Mouse (Mus musculus): ENCODE measurements around the gene Prdm2. TPM values are rescaled to one million over a fixed set of nuclear protein-coding genes. Genes with fewer than 3 reads are reported as not detected.

The Prdm2 gene
- polyA plus RNA-seq, 1 experiment from 2014 or later, result 16.5 TPM

DNA sequence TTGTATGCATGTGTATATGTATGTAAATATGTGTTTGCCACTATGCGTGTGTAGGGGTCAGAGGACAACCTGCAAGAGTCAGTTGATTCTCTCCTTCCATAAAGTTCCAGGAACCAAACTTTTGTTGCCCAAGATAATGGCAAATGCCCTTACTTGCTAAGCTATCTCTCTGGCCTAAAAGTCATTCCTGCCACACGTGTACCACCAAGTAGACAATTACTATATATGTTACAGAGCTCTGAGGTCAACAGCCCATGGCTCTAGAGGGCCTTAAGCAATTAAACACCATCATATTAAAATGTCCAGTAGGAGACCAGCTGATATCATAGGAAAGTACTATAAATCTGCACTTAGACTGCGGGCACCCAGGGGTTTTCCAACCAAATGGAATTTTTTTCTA lies 10.1 kb downstream of the Prdm2 start:
- no peaks in the 10 kb centered on the region for H3K27me3 ChIP-seq (replicated peaks)
- H3K27ac ChIP-seq, result no peak overlapping the region
- H3K4me1 ChIP-seq, result no peaks in the 10 kb centered on the region
- H3K9ac ChIP-seq, result no peak overlapping the region
- no peaks in the 10 kb centered on the region for H3K9me3 ChIP-seq
- 83% methylated on average over 3 of the region's 3 CpGs for WGBS
- H3K4me2 ChIP-seq, result no peak overlapping the region
- H3K4me3 ChIP-seq, result no peak overlapping the region
- no peaks in the 10 kb centered on the region for H3K36me3 ChIP-seq (replicated peaks)
- ATAC-seq (replicated peaks), result no peak

DNA sequence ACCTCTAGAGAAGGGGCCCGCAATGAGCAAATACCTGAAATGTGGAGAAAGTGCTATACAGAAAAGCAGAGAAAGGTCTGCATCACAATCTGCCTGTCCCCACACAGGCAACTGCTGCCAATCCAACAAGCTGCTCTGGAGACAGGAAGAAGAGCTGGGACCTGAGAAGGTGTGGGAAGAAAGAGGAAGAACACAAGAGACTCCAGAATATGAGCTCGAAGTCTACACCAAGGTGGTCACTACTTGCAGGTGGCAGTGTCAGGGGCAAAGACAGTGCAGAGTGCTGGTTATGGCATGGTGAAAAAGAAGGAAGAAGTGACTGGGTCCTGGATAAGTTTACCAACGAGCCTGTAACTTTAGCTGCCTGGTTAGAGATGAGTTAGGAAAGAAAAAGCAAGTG lies 14.4 kb downstream of the Prdm2 start:
- Histone ChIP-seq H3K27me3 (replicated peaks) (no peaks in the 10 kb centered on the region), H3K9me3 (no peaks in the 10 kb centered on the region), H3K4me1 (no peaks in the 10 kb centered on the region), H3K27ac (no peak overlapping the region), H3K4me3 (no peak overlapping the region), H3K4me2 (no peak overlapping the region), H3K9ac (no peak overlapping the region), H3K36me3 (replicated peaks) (no peaks in the 10 kb centered on the region)
- WGBS, result 91% methylated on average over 3 of the region's 3 CpGs
- ATAC-seq (replicated peaks), result no peak

DNA sequence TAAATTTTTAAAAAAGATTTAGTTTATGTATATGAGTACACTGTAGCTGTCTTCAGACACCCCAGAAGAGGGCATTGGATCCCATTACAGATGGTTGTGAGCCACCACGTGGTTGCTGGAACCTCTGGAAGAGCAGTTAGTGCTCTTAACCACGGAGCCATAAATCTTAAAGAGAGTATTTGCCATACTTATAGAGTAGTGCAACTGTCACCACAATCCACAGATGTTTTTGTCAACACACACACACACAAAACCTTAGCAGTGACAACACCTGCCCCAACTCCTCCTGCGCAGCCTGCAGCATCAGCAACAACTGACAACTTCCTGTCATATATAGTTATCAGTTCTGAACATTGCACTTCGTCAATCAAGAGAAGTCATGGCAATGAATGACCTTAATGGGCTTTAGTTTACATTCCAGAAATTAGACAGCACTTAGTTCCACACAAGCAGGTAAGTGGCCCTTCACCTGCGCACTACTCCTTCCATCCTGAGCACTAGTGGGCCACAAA lies 14.9 kb downstream of the Prdm2 start:
- H3K36me3 ChIP-seq (replicated peaks), result no peaks in the 10 kb centered on the region
- H3K9me3 ChIP-seq, result no peaks in the 10 kb centered on the region
- H3K4me3 ChIP-seq, result no peak overlapping the region
- WGBS, result 95% methylated on average over 5 of the region's 5 CpGs
- H3K9ac ChIP-seq, result no peak overlapping the region
- H3K27me3 ChIP-seq (replicated peaks), result no peaks in the 10 kb centered on the region
- H3K4me2 ChIP-seq, result no peak overlapping the region
- no peak for ATAC-seq (replicated peaks)
- H3K27ac ChIP-seq, result no peak overlapping the region
- H3K4me1 ChIP-seq, result no peaks in the 10 kb centered on the region

DNA sequence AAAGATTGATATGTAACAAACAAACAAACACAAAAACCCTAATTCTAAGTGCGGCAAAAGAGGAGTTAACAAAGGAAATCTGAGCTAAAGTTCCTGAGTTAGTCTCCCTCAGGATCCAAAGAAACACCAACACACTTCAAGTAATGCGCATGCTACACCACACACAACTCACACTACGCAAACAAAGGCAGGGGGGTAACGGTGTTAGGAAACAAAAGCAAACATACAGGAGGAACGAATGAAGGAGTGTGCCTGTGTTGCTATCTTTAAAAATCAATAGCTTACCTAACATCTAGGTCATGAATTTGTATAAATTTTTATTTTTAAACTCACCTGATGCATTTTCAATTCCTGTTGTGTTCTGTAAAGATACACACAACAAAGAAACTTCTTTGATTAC lies 18.5 kb downstream of the Prdm2 start:
- Histone ChIP-seq H3K27me3 (replicated peaks) (no peaks in the 10 kb centered on the region), H3K36me3 (replicated peaks) (no peaks in the 10 kb centered on the region), H3K4me2 (no peak overlapping the region), H3K4me3 (no peak overlapping the region), H3K27ac (no peak overlapping the region), H3K4me1 (no peaks in the 10 kb centered on the region), H3K9ac (no peak overlapping the region), H3K9me3 (no peaks in the 10 kb centered on the region)
- ATAC-seq (replicated peaks), result no peak
- 79% methylated on average over 5 of the region's 5 CpGs for WGBS

DNA sequence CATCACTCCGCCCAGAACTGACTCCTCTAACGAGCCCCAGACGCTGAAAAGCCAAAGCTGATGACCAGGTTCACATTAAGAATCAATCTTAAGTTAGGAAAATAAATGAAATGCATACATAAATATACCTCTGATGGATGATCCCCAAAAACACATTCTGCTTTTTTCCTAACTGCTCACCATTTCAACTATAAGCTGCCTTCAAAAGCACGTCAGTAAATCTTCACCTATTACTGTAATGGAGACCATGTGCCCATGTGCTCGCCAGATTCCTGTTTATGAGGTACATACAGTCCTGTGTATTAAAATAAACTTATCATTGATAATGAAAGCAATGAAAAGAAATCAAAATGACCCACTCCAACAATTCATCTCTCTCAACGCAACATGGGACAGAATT lies 19.6 kb downstream of the Prdm2 start:
- Histone ChIP-seq H3K4me3 (no peak overlapping the region), H3K9me3 (no peaks in the 10 kb centered on the region), H3K4me2 (no peak overlapping the region), H3K9ac (no peak overlapping the region), H3K4me1 (no peaks in the 10 kb centered on the region), H3K27ac (no peak overlapping the region), H3K27me3 (replicated peaks) (no peaks in the 10 kb centered on the region), H3K36me3 (replicated peaks) (no peaks in the 10 kb centered on the region)
- ATAC-seq (replicated peaks), result no peak
- 82% methylated on average over 6 of the region's 6 CpGs for WGBS

DNA sequence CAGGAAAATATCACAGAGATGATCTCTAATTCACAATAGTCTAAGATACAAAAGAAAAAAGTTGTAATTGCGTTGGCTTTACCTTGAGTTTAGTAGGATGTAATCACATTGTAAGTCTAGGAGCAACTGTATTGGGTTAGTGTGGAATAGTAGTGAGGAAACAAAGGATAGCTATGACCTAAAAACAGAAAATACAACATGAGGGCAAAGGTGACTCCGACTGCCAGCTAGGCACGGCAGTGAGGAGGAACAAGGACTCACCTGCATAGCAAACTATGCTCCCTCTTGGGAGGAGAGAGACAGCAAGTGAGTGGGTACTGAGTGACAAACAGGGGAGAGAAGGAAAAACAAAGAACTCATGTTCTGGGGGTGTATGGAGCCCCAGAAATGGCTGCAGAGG lies 21.0 kb downstream of the Prdm2 start:
- Histone ChIP-seq H3K4me2 (no peak overlapping the region), H3K9ac (no peak overlapping the region), H3K27ac (no peak overlapping the region), H3K36me3 (replicated peaks) (no peaks in the 10 kb centered on the region), H3K4me3 (no peak overlapping the region), H3K9me3 (no peaks in the 10 kb centered on the region), H3K4me1 (no peaks in the 10 kb centered on the region), H3K27me3 (replicated peaks) (no peaks in the 10 kb centered on the region)
- no peak for ATAC-seq (replicated peaks)
- WGBS, result 85% methylated on average over 3 of the region's 3 CpGs

DNA sequence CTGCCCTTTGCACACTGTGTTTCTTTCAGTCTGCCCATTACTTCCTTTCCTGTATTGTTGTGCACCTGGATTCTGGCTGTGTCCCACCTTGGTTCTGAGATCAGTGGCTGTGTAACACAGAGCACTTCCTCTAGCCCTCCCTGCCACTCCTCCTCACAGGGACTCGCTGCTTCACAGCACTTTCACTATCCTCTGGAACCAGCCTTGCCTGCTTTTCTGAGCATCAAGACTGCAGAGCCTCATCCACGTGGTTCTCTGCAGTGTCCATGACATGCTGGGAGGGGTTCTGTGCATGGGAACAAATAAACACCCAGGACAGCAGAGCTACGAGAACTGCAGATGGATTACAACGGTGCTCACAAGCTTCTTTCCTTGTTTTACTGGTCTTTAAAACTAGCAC lies 22.1 kb downstream of the Prdm2 start:
- no peaks in the 10 kb centered on the region for H3K9me3 ChIP-seq
- H3K27ac ChIP-seq, result no peak overlapping the region
- no peak overlapping the region for H3K4me2 ChIP-seq
- WGBS, result 69% methylated on average over 4 of the region's 4 CpGs
- H3K4me1 ChIP-seq, result no peaks in the 10 kb centered on the region
- no peak for ATAC-seq (replicated peaks)
- H3K36me3 ChIP-seq (replicated peaks), result no peaks in the 10 kb centered on the region
- H3K9ac ChIP-seq, result no peak overlapping the region
- H3K4me3 ChIP-seq, result no peak overlapping the region
- H3K27me3 ChIP-seq (replicated peaks), result no peaks in the 10 kb centered on the region

DNA sequence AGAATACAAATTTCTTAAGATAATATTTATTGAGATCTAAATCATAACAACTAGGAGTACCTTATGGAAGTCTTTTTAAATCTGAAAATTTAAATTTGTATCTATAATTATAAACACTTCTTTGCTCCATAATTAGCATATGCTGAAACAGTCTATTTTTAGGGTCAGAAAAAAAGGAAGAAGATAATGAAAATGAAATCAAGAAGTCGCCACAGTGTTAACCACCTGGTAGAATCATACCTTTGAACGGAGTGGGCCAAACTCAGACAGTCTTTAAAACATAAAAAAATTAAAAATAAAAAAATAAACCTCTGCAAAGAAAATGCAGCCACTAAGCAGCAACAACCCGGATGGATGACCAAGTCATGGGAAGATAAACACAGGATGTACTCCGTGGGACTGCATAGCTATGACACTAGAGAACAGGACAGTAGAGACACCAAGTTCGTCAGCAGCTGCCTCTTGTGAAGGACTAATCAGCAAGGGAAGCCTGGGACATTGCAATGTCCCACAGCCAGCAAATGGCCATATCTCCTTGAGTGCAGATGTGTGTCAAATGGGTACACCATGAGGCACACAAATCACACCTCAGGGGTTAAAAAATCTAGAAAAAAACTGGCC lies 24.1 kb downstream of the Prdm2 start:
- Histone ChIP-seq H3K4me1 (no peaks in the 10 kb centered on the region), H3K27ac (no peak overlapping the region), H3K36me3 (replicated peaks) (no peaks in the 10 kb centered on the region), H3K4me2 (no peak overlapping the region), H3K9me3 (no peaks in the 10 kb centered on the region), H3K4me3 (no peak overlapping the region), H3K9ac (no peak overlapping the region), H3K27me3 (replicated peaks) (no peaks in the 10 kb centered on the region)
- WGBS, result 87% methylated on average over 5 of the region's 5 CpGs
- no peak for ATAC-seq (replicated peaks)

DNA sequence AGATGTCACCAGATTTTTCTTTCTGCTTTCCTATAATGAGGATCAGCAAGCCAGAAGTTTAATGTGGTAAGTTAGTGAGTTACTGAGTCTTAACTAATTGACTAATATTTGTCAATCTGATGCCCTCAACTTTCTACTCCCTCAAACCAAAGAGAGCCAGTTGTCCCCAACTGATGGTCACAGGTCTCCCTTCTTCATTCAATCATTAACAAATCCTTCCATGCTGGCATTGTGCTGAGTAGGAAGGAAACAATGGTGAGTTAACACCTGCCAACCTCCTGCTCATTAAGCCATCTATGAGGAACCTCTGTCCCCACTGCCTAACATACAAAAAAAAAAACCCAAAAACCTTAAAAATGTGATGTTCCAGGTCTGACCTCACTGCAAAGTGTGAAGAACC lies 26.7 kb downstream of the Prdm2 start:
- no peak overlapping the region for H3K4me2 ChIP-seq
- no peak for ATAC-seq (replicated peaks)
- H3K27ac ChIP-seq, result no peak overlapping the region
- no peaks in the 10 kb centered on the region for H3K4me1 ChIP-seq
- no peaks in the 10 kb centered on the region for H3K36me3 ChIP-seq (replicated peaks)
- H3K27me3 ChIP-seq (replicated peaks), result no peaks in the 10 kb centered on the region
- no peak overlapping the region for H3K9ac ChIP-seq
- H3K9me3 ChIP-seq, result no peaks in the 10 kb centered on the region
- H3K4me3 ChIP-seq, result no peak overlapping the region

DNA sequence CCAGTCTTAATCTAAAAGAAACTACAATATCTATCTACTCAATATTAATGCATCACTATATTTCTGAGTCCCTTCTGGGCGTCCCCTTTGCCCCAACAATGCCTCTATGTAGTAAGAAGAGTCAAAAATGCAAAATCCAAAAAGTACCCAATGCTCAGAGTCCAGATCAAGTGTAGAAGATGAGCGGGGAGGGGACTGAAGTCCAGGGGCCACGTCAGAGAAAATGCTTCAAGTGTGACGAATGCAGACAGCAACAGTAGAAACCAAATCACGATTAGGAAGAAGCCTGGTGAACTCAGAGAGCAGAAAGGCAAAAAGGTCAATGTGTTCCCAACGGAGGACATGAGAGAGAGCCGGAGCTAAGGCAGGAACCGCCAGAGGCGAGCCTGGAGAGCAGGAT lies 27.3 kb downstream of the Prdm2 start:
- Histone ChIP-seq H3K27ac (no peak overlapping the region), H3K4me1 (no peaks in the 10 kb centered on the region), H3K4me3 (no peak overlapping the region), H3K4me2 (no peak overlapping the region), H3K36me3 (replicated peaks) (no peaks in the 10 kb centered on the region), H3K9ac (no peak overlapping the region), H3K9me3 (no peaks in the 10 kb centered on the region), H3K27me3 (replicated peaks) (no peaks in the 10 kb centered on the region)
- no peak for ATAC-seq (replicated peaks)
- WGBS, result 89% methylated on average over 9 of the region's 9 CpGs

DNA sequence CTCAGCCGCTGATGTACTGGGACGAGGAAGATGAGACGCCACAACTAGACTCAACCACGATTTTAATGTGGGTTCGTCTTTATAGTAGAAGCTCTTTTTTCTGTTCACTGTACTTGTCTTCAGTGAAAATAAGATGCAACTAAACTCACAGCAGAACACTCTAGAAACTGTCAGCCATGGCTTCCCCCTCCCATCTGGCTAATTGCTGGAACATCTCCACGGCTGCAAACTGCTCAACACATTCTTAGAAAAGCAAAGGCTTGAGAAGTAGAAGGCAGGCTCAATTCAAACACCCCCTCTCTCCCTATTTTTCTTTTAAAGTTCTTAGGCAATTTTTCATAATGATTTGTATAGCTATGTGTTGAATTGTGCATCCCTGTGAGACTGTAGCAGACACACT lies 29.7 kb downstream of the Prdm2 start:
- no peak overlapping the region for H3K27ac ChIP-seq
- WGBS, result 93% methylated on average over 6 of the region's 6 CpGs

DNA sequence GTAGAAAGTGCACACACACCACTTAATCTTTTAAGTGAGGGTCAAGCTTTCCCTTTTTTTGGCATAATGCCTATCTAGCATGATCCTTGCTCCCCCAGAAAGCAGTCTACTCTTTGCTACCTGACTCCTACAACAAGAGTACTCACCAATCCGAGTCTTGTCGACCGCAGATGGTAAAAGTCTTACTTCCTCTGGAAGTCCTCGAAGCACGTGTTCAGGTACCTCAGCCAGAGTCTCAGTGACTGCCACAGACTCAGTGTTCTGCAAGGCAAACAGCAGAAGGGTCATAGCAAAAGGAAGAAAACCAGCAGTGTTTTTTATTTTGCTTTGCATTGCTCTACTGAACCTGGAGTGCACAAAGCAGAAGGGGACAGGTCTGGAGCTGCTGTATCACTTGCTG lies 32.1 kb downstream of the Prdm2 start:
- H3K4me3 ChIP-seq, result no peak overlapping the region
- H3K4me1 ChIP-seq, result no peaks in the 10 kb centered on the region
- no peaks in the 10 kb centered on the region for H3K36me3 ChIP-seq (replicated peaks)
- WGBS, result 95% methylated on average over 5 of the region's 5 CpGs
- no peaks in the 10 kb centered on the region for H3K27me3 ChIP-seq (replicated peaks)
- H3K9ac ChIP-seq, result no peak overlapping the region
- no peaks in the 10 kb centered on the region for H3K9me3 ChIP-seq
- no peak overlapping the region for H3K4me2 ChIP-seq
- ATAC-seq (replicated peaks), result no peak
- H3K27ac ChIP-seq, result no peak overlapping the region

More for the DNA sequence above, 29.7 kb downstream of the Prdm2 start:
- no peak overlapping the region for H3K4me3 ChIP-seq
- H3K27me3 ChIP-seq (replicated peaks), result no peaks in the 10 kb centered on the region
- no peaks in the 10 kb centered on the region for H3K9me3 ChIP-seq
- H3K4me1 ChIP-seq, result no peaks in the 10 kb centered on the region
- no peak overlapping the region for H3K4me2 ChIP-seq
- no peaks in the 10 kb centered on the region for H3K36me3 ChIP-seq (replicated peaks)
- no peak for ATAC-seq (replicated peaks)
- H3K9ac ChIP-seq, result no peak overlapping the region

DNA sequence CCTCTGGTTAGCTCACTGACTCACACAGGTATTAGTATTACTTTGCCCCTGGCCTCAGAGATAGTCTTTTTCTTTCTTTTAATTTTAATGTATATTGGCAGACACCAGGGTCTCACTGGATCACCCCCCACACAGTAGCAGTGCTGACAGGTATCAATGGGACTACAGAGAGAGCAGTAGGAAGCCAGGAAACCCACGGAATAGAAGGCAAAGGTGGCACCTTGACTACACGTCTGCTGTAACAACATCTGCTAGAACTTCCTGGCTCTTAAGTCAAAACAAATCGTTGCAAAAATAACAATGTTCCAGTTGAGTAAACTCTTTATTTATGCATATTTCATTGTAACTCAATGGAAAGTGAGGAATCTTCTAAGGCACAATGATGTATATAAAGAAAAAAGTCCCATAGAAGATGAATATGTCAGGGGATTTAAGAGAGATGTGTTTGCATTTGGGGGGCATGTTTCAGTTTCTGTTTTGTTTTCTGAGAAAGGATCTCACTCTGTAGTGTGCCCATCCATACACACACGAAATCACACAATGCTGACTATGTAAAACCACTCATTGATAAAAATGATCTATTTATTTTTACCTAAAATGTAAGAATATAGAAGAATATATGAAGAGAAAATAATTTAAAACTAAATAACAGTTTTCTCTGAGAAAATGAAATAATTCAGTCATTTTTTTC lies 41.0 kb downstream of the Prdm2 start:
- 77% methylated on average over 4 of the region's 4 CpGs for WGBS
- H3K36me3 ChIP-seq (replicated peaks), result 0 out of 2 replicates have a peak, but pooled peaks cover 9% of the 10 kb centered on the region
- H3K27ac ChIP-seq, result no peak overlapping the region
- H3K27me3 ChIP-seq (replicated peaks), result no peaks in the 10 kb centered on the region
- no peaks in the 10 kb centered on the region for H3K9me3 ChIP-seq
- no peak overlapping the region for H3K4me2 ChIP-seq
- H3K4me1 ChIP-seq, result no peaks in the 10 kb centered on the region
- H3K9ac ChIP-seq, result no peak overlapping the region
- no peak overlapping the region for H3K4me3 ChIP-seq
- ATAC-seq (replicated peaks), result no peak
